Mouse (Mus musculus): Measurements from ENCODE around the gene Zkscan14. TPM values are rescaled to one million over a fixed set of nuclear protein-coding genes. Genes with fewer than 3 reads are reported as not detected.
A peak's percentile ranks its signal among the peaks of the same experiment; 100 is the strongest.
"Not testable (repeated sequence)": the region's sequence is repeated elsewhere in the genome, so short reads cannot be mapped to it uniquely, and the experiment has no call there.

The Zkscan14 gene
- polyA plus RNA-seq (2021) = 11.6 TPM

GRCm38 (mm10) chr5:145201321-145201991 is at the start of gene Zkscan14:
TSS of gene Zkscan14 (minus strand) at chr5:145201868.
- DNase-seq (ENCODE audit: low read depth, low spot score) (peak; percentile 47), ATAC-seq (no peak)
- no peak for TF ChIP-seq CTCF (IDR thresholded peaks at IDR 0.05)
- no peaks in the 10 kb centered on the region for H3K27me3 ChIP-seq
- POLR2A ChIA-PET = interaction anchor here (1.5 kb wide), 1 partner anchor 11 kb away, joined by 3 read pairs; no protein-coding TSS in a partner anchor
- in situ Hi-C loops (cut with MboI; ENCODE audit: low pct_unique_long_range_greater_than_20kb) = no loop called here
- CTCF ChIA-PET = interaction anchor here (1.1 to 1.7 kb wide), 2 partner anchors 11 to 12 kb away, joined by 3 to 5 read pairs; no protein-coding TSS in a partner anchor

GRCm38 (mm10) chr5:145249520-145249919 is 47.9 kb upstream of the Zkscan14 start:
- ATAC-seq (no peak), DNase-seq (ENCODE audit: low read depth, low spot score) (no peak)
- ChIA-PET POLR2A (no interaction called here), CTCF (interaction anchor here (1.4 kb wide), 1 partner anchor 15 kb away, joined by 3 read pairs; no protein-coding TSS in a partner anchor)
- H3K27me3 ChIP-seq = no peaks in the 10 kb centered on the region
- no peak for TF ChIP-seq CTCF (IDR thresholded peaks at IDR 0.05)
- in situ Hi-C loops (cut with MboI; ENCODE audit: low pct_unique_long_range_greater_than_20kb) = no loop called here

DNA sequence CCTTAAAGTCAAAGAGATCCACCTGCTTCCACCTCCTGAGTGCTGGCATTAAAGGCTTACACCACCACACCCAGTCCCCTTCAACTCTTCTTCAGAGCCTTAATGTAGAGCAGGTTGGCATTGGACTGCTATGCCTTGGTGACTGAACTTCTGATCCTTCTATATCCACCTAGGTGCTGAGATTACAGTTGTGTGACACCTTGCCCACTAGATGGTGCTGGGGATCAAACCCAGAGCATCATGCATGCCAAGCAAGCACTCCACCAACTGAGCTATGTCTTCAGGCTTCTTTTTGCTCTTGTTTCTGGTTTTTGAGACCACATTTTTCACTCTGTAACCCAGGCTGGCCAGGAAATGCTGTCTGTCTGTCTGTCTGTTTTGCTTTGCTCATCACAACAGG is 33.0 kb upstream of the Zkscan14 start:
- CTCF ChIA-PET = interaction anchor here (1.1 kb wide), 2 partner anchors 13 to 15 kb away, joined by 3 to 4 read pairs; no protein-coding TSS in a partner anchor
- POLR2A ChIA-PET = no interaction called here
- peak; percentile 78 for TF ChIP-seq CTCF (IDR thresholded peaks at IDR 0.05)
- ATAC-seq = no peak
- H3K27me3 ChIP-seq = no peaks in the 10 kb centered on the region
- no peak for DNase-seq (ENCODE audit: low read depth, low spot score)
- in situ Hi-C loops (cut with MboI; ENCODE audit: low pct_unique_long_range_greater_than_20kb) = no loop called here

DNA sequence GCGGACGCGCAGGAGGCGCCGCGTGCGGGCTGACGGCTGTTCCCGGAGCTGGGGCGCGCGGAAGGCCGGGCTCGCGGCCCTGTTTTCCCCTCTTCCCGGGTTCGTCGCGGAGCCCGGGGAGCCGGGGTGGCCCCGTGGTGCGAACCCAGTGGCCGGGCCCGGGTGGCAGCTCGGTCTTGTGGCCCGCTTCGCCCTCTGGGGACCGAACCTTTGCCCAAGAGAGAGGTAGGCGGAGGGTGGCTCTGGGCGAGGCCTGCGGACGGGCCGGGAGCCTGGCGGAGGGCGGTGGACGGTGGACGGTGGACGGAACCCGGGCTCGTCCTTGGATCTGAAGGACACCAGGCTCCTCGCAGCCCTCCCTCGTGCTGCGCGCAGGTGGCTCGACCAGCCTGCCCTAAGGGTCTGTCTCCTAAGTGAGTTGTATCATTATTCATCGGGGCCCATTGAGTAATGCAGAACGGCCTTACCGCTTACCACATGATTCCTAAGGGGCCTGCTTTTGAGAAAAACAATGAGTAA is 30.3 kb upstream of the Zkscan14 start:
- in situ Hi-C loops (cut with MboI; ENCODE audit: low pct_unique_long_range_greater_than_20kb) = no loop called here
- DNase-seq (ENCODE audit: low read depth, low spot score) (peak; percentile 50), ATAC-seq (peak; percentile 48)
- no peak for TF ChIP-seq CTCF (IDR thresholded peaks at IDR 0.05)
- no peaks in the 10 kb centered on the region for H3K27me3 ChIP-seq
- CTCF ChIA-PET = interaction anchor here (2.0 kb wide), 1 partner anchor 7 kb away, joined by 4 read pairs; no protein-coding TSS in a partner anchor
- POLR2A ChIA-PET = interaction anchor here (0.7 to 3.2 kb wide), 5 partner anchors 9 to 48 kb away, joined by 3 to 16 read pairs (median 7); partner anchors contain the start of gene Zkscan5

GRCm38 (mm10) chr5:145231367-145231871 is 29.8 kb upstream of the Zkscan14 start, which contains the start of gene Zfp655:
TSS of gene Zfp655 (plus strand) at chr5:145231715.
- no peaks in the 10 kb centered on the region for H3K27me3 ChIP-seq
- DNase-seq (ENCODE audit: low read depth, low spot score) = peak; percentile 95
- in situ Hi-C loops (cut with MboI; ENCODE audit: low pct_unique_long_range_greater_than_20kb) = no loop called here
- no peak for TF ChIP-seq CTCF (IDR thresholded peaks at IDR 0.05)
- ATAC-seq = peak; percentile 91
- ChIA-PET CTCF (no interaction called here), POLR2A (interaction anchor here (0.7 to 3.2 kb wide), 6 partner anchors 9 to 49 kb away, joined by 3 to 16 read pairs (median 6); partner anchors contain the start of gene Zkscan5)

GRCm38 (mm10) chr5:145230641-145231040 is 29.0 kb upstream of the Zkscan14 start:
- in situ Hi-C loops (cut with MboI; ENCODE audit: low pct_unique_long_range_greater_than_20kb) = no loop called here
- ChIA-PET POLR2A (interaction anchor here (1.2 to 3.2 kb wide), 4 partner anchors 9 to 26 kb away, joined by 4 to 16 read pairs (median 8); partner anchors contain the start of gene Zkscan5), CTCF (no interaction called here)
- no peaks in the 10 kb centered on the region for H3K27me3 ChIP-seq
- no peak for TF ChIP-seq CTCF (IDR thresholded peaks at IDR 0.05)
- DNase-seq (ENCODE audit: low read depth, low spot score) (no peak), ATAC-seq (no peak)

DNA sequence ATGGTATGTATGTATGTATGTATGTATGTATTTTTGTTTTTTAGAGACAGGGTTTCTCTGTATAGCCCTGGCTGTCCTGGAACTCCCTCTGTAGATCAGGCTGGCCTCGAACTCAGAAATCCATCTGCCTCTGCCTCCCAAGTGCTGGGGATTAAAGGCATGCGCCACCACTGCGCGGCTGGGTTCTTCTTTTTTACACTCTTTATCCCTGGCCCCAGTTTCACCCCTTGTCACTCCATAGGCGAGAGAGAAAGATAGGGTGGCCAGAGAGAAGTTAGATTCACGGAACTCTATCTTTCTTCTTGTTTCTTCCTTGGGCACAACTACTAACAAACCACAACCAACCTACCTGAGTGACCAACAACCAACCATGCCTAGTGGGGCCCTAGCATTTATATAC is 27.6 kb upstream of the Zkscan14 start:
- DNase-seq (ENCODE audit: low read depth, low spot score); CTCF ChIA-PET; H3K27me3 ChIP-seq; in situ Hi-C loops (cut with MboI; ENCODE audit: low pct_unique_long_range_greater_than_20kb); ATAC-seq: not testable (repeated sequence)
- POLR2A ChIA-PET = interaction anchor here (0.6 kb wide), 1 partner anchor 1674 kb away, joined by 7 read pairs; no protein-coding TSS in a partner anchor

- ATAC-seq = no peak
- in situ Hi-C loops (cut with MboI; ENCODE audit: low pct_unique_long_range_greater_than_20kb) = no loop called here
- ChIA-PET CTCF (no interaction called here), POLR2A (no interaction called here)
- TF ChIP-seq CTCF (IDR thresholded peaks at IDR 0.05) = no peak
- H3K27me3 ChIP-seq = no peaks in the 10 kb centered on the region
- DNase-seq (ENCODE audit: low read depth, low spot score) = no peak
These were observed 24.8 kb upstream of the Zkscan14 start for GRCm38 (mm10) chr5:145226453-145226852.

- in situ Hi-C loops (cut with MboI; ENCODE audit: low pct_unique_long_range_greater_than_20kb) = no loop called here
- CTCF ChIA-PET = interaction anchor here (1.1 kb wide), 1 partner anchor 17 kb away, joined by 4 read pairs; no protein-coding TSS in a partner anchor
These were observed 21.7 kb upstream of the Zkscan14 start for GRCm38 (mm10) chr5:145223395-145223794.

DNA sequence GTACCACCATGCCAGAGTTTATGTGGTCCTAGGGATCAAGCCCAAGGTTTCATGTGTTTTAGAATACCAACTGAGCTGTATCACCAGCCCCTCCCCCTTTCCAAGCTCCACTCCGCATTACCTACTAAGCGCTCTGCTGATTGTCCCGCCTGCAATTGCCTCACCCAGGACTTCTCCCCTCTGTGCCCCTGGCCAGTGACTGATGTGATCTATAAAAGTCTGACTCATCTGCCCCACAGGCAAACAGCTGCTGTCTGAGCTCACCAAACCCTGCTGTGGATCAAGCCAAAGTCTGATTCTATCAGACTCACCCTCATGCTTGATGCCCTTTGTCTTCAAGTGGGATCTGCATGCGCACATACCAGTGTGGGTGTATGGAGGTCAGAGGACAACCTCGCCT is 21.2 kb upstream of the Zkscan14 start:
- H3K27me3 ChIP-seq = no peaks in the 10 kb centered on the region
- POLR2A ChIA-PET = no interaction called here
- in situ Hi-C loops (cut with MboI; ENCODE audit: low pct_unique_long_range_greater_than_20kb) = no loop called here
- peak; percentile 84 for ATAC-seq
- no peak for TF ChIP-seq CTCF (IDR thresholded peaks at IDR 0.05)
- CTCF ChIA-PET = interaction anchor here (1.1 kb wide), 1 partner anchor 16 kb away, joined by 4 read pairs; no protein-coding TSS in a partner anchor
- DNase-seq (ENCODE audit: low read depth, low spot score) = no peak

More at GRCm38 (mm10) chr5:145223395-145223794, 21.7 kb upstream of the Zkscan14 start:
- TF ChIP-seq CTCF (IDR thresholded peaks at IDR 0.05) = no peak
- DNase-seq (ENCODE audit: low read depth, low spot score) = no peak
- POLR2A ChIA-PET = no interaction called here
- ATAC-seq = no peak
- no peaks in the 10 kb centered on the region for H3K27me3 ChIP-seq

DNA sequence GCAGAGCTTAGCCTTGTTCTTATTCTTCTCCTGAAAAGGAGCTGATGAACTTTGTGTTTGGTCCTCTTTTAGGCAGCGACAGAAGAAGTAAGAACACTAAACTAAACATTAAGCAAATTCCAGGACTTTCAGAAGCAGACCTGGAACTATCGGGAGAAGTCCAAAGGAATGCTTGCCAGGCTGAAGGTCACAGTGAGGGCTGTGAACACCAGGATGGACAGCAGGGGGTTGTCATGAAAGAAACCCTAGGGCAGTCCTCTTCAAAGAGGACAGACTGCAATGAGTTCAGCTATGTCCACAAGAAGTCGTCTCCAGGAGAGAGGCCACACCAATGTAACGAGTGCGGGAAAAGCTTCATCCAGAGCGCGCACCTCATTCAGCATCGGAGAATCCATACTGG is 18.3 kb upstream of the Zkscan14 start:
- no peak for TF ChIP-seq CTCF (IDR thresholded peaks at IDR 0.05)
- in situ Hi-C loops (cut with MboI; ENCODE audit: low pct_unique_long_range_greater_than_20kb) = no loop called here
- POLR2A ChIA-PET = no interaction called here
- DNase-seq (ENCODE audit: low read depth, low spot score) = no peak
- CTCF ChIA-PET = interaction anchor here (1.0 kb wide), 1 partner anchor 21 kb away, joined by 3 read pairs; no protein-coding TSS in a partner anchor
- no peaks in the 10 kb centered on the region for H3K27me3 ChIP-seq
- no peak for ATAC-seq

Measured in Patski (cell line).